Mouse (Mus musculus): ENCODE measurements around the gene Ift46. TPM values are rescaled to one million over a fixed set of nuclear protein-coding genes. Genes with fewer than 3 reads are reported as not detected.

Ift46 gene
- total RNA-seq, 1 experiment from 2014 or later, result 53.5 TPM

- ATAC-seq (replicated peaks; ENCODE audit: insufficient number of reproducible peaks, low FRiP score, low TSS enrichment, poor library complexity, severe bottlenecking), result no peak
These were observed 34.0 kb downstream of the Ift46 start for GRCm38 (mm10) chr9:44801669-44802068.

- no peak for ATAC-seq (replicated peaks; ENCODE audit: insufficient number of reproducible peaks, low FRiP score, low TSS enrichment, poor library complexity, severe bottlenecking)
These were observed 35.2 kb downstream of the Ift46 start, which contains the start of gene Ttc36 for GRCm38 (mm10) chr9:44802808-44803450. TSS of gene Ttc36 (minus strand) at chr9:44803072.

- no peak for ATAC-seq (replicated peaks; ENCODE audit: insufficient number of reproducible peaks, low FRiP score, low TSS enrichment, poor library complexity, severe bottlenecking)
These were observed 37.0 kb downstream of the Ift46 start for GRCm38 (mm10) chr9:44804678-44805077.

GRCm38 (mm10) chr9:44805536-44805935 lies 37.8 kb downstream of the Ift46 start:
- no peak for ATAC-seq (replicated peaks; ENCODE audit: insufficient number of reproducible peaks, low FRiP score, low TSS enrichment, poor library complexity, severe bottlenecking)

- ATAC-seq (replicated peaks; ENCODE audit: insufficient number of reproducible peaks, low FRiP score, low TSS enrichment, poor library complexity, severe bottlenecking), result no peak
These were observed 39.4 kb downstream of the Ift46 start for GRCm38 (mm10) chr9:44807141-44807540.

GRCm38 (mm10) chr9:44807778-44808177 lies 40.1 kb downstream of the Ift46 start:
- no peak for ATAC-seq (replicated peaks; ENCODE audit: insufficient number of reproducible peaks, low FRiP score, low TSS enrichment, poor library complexity, severe bottlenecking)

GRCm38 (mm10) chr9:44810316-44810715 lies 42.6 kb downstream of the Ift46 start:
- no peak for ATAC-seq (replicated peaks; ENCODE audit: insufficient number of reproducible peaks, low FRiP score, low TSS enrichment, poor library complexity, severe bottlenecking)

GRCm38 (mm10) chr9:44814179-44814578 lies 46.5 kb downstream of the Ift46 start:
- ATAC-seq (replicated peaks; ENCODE audit: insufficient number of reproducible peaks, low FRiP score, low TSS enrichment, poor library complexity, severe bottlenecking), result no peak

GRCm38 (mm10) chr9:44817522-44817921 lies 49.8 kb downstream of the Ift46 start:
- ATAC-seq (replicated peaks; ENCODE audit: insufficient number of reproducible peaks, low FRiP score, low TSS enrichment, poor library complexity, severe bottlenecking), result no peak

- ATAC-seq (replicated peaks; ENCODE audit: insufficient number of reproducible peaks, low FRiP score, low TSS enrichment, poor library complexity, severe bottlenecking), result no peak
These were observed 52.5 kb downstream of the Ift46 start for GRCm38 (mm10) chr9:44819920-44820827.

- no peak for ATAC-seq (replicated peaks; ENCODE audit: insufficient number of reproducible peaks, low FRiP score, low TSS enrichment, poor library complexity, severe bottlenecking)
These were observed 59.0 kb downstream of the Ift46 start for GRCm38 (mm10) chr9:44826660-44827059.

- no peak for ATAC-seq (replicated peaks; ENCODE audit: insufficient number of reproducible peaks, low FRiP score, low TSS enrichment, poor library complexity, severe bottlenecking)
These were observed 61.2 kb downstream of the Ift46 start for GRCm38 (mm10) chr9:44828944-44829343.

- no peak for ATAC-seq (replicated peaks; ENCODE audit: insufficient number of reproducible peaks, low FRiP score, low TSS enrichment, poor library complexity, severe bottlenecking)
These were observed 62.8 kb downstream of the Ift46 start for GRCm38 (mm10) chr9:44830506-44830905.

- no peak for ATAC-seq (replicated peaks; ENCODE audit: insufficient number of reproducible peaks, low FRiP score, low TSS enrichment, poor library complexity, severe bottlenecking)
These were observed 64.6 kb downstream of the Ift46 start for GRCm38 (mm10) chr9:44832356-44832755.

GRCm38 (mm10) chr9:44836439-44836838 lies 68.7 kb downstream of the Ift46 start:
- ATAC-seq (replicated peaks; ENCODE audit: insufficient number of reproducible peaks, low FRiP score, low TSS enrichment, poor library complexity, severe bottlenecking), result peak; percentile 70; the same call in 1 of the 2 replicates

- no peak for ATAC-seq (replicated peaks; ENCODE audit: insufficient number of reproducible peaks, low FRiP score, low TSS enrichment, poor library complexity, severe bottlenecking)
These were observed 73.5 kb downstream of the Ift46 start for GRCm38 (mm10) chr9:44841241-44841640.

All from monocyte, adult 5-6 weeks (primary cell).